Mouse (Mus musculus) olfactory bulb, adult 2 months (tissue): ENCODE results near the gene Fam192a.

ENCODE experiments used
- CTCF ChIP-seq: fragments of 200-500 bp; IDR thresholded peaks from 2 replicates; pipeline ENCODE4 v1.5.1; 2012; ENCODE audit warnings: low read depth, mild to moderate bottlenecking, low read length, moderate library complexity; ENCODE audit not compliant: insufficient read depth
- POLR2A ChIP-seq: fragments of 200-500 bp; IDR thresholded peaks from 2 replicates; pipeline ENCODE4 v1.6.1; 2012; ENCODE audit warnings: mild to moderate bottlenecking, low read depth, low read length, moderate library complexity; ENCODE audit not compliant: insufficient read depth

DNA sequence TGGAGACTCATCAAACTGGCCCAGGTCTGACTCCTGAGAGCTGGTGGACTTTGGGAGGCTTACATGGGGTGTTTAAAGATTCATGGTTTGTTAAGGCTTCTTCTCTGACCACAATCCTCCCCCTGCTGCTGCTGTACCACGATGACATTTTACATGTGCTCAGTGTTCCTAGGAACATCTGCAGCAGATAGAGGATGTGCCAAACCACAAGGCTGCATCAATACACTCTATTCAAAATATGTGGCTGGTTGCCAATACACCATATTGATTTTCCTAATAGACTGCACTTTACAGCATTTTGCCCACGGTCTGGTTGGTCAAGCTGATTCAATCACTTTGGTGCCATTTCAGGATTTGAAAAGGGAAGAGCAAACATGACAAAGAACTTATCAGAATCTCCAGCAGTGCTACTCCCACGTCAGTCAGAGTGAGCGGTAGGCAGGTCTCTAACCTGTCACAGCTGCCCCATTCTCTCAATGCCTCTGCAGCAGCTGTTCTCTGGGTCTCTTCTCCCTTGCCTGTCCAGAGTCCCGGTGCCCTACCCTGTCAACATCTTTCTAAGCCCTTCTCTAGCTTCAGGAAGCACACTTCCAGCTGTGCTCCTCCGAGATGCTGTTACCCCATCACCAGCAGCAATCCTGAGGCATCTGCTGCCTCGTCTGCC lies 19.8 kb downstream of the Fam192a start:
- TF ChIP-seq CTCF (no peak), POLR2A (no peak)
